ENCODE assay signal across 8 mouse cellular contexts in genomic region chr10:43171106-43171505, GRCm38 (mm10). TPM values are rescaled to one million over a fixed set of nuclear protein-coding genes. Genes with fewer than 3 reads are reported as not detected.
A peak's percentile ranks its signal among the peaks of the same experiment; 100 is the strongest.
DNase-seq lines count a peak whose midpoint lies in the region; ATAC-seq lines count a peak whose summit lies in the region.
"Had no signal": no experiment of that assay in that cellular context is flagged by ENCODE, and none has a peak within 500 bp of the region (broad histone marks: within the 10 kb centered on the region; RNA-seq: fewer than 3 reads in every experiment).

No protein-coding gene starts in this region.

- peak overlapping the region; percentile 59 for H3K27ac ChIP-seq in heart, embryonic 15.5 days
- H3K27ac ChIP-seq in midbrain, embryonic 12.5 days (replicated peaks), result no peak overlapping the region
- no peak overlapping the region for H3K27ac ChIP-seq in liver, embryonic 12.5 days

- WGBS in heart, embryonic 15.5 days, result 4% methylated on average over 8 of the region's 8 CpGs
- 2% methylated on average over 8 of the region's 8 CpGs for WGBS in midbrain, embryonic 12.5 days
- 4% methylated on average over 8 of the region's 8 CpGs for WGBS in liver, embryonic 12.5 days (ENCODE audit: insufficient replicate concordance)

- DNase-seq in R1 (ENCODE audit: low read depth, low spot score), result peak; percentile 12
- DNase-seq in embryo, embryonic 10 days (ENCODE audit: low spot score), result peak; percentile 66
- no peak for DNase-seq in adrenal gland, adult 2 months
- DNase-seq in thymus, postnatal 14 days, result no peak
- DNase-seq: kidney, adult 9 months had no signal

- peak overlapping the region; percentile 2; the same call in 1 of the 2 replicates for H3K9ac ChIP-seq in heart, embryonic 15.5 days
- H3K9ac ChIP-seq in midbrain, embryonic 12.5 days (replicated peaks), result peak overlapping the region; percentile 44
- H3K9ac ChIP-seq in liver, embryonic 12.5 days, result no peak overlapping the region

- no peaks in the 10 kb centered on the region for H3K36me3 ChIP-seq in heart, embryonic 15.5 days
- H3K36me3 ChIP-seq in midbrain, embryonic 12.5 days, result no peaks in the 10 kb centered on the region
- no peaks in the 10 kb centered on the region for H3K36me3 ChIP-seq in liver, embryonic 12.5 days

- peak overlapping the region; percentile 92 for H3K4me2 ChIP-seq in heart, embryonic 15.5 days
- H3K4me2 ChIP-seq in midbrain, embryonic 12.5 days (replicated peaks), result peak overlapping the region; percentile 77
- H3K4me2 ChIP-seq in liver, embryonic 12.5 days, result no peak overlapping the region

- H3K4me3 ChIP-seq in heart, embryonic 15.5 days, result peak overlapping the region; percentile 32
- peak overlapping the region; percentile 39 for H3K4me3 ChIP-seq in midbrain, embryonic 12.5 days
- H3K4me3 ChIP-seq in liver, embryonic 12.5 days, result no peak overlapping the region

- H3K9me3 ChIP-seq in heart, embryonic 15.5 days (replicated peaks), result no peaks in the 10 kb centered on the region
- H3K9me3 ChIP-seq in midbrain, embryonic 12.5 days, result no peaks in the 10 kb centered on the region
- no peaks in the 10 kb centered on the region for H3K9me3 ChIP-seq in liver, embryonic 12.5 days (replicated peaks)

- H3K27me3 ChIP-seq in heart, embryonic 15.5 days, result peaks cover 15% of the 10 kb centered on the region
- peaks cover 17% of the 10 kb centered on the region for H3K27me3 ChIP-seq in midbrain, embryonic 12.5 days
- H3K27me3 ChIP-seq in liver, embryonic 12.5 days (replicated peaks), result peaks cover 80% of the 10 kb centered on the region

- no peak for ATAC-seq in heart, embryonic 15.5 days (replicated peaks; ENCODE audit: insufficient number of reproducible peaks, insufficient read depth, low FRiP score, low read depth)
- ATAC-seq in midbrain, embryonic 12.5 days (ENCODE audit: low FRiP score, low read depth), result no peak
- no peak for ATAC-seq in liver, embryonic 12.5 days

- H3K4me1 ChIP-seq in heart, embryonic 15.5 days (replicated peaks), result peaks cover 21% of the 10 kb centered on the region
- H3K4me1 ChIP-seq in midbrain, embryonic 12.5 days, result peaks cover 39% of the 10 kb centered on the region
- 0 out of 2 replicates have a peak, but pooled peaks cover 9% of the 10 kb centered on the region for H3K4me1 ChIP-seq in liver, embryonic 12.5 days

RNA-seq across cellular contexts. Expression of gene Sobp, which starts 3.2 kb away (rescaled TPM):
- polyA plus RNA-seq in heart, embryonic 15.5 days (2015; fragmentation: Nextera tagmentation; extraction: Ambion mirVana), result 1.9 and 2.1 TPM in 2 replicates
- 9.2 and 11.9 TPM in 2 replicates for polyA plus RNA-seq in midbrain, embryonic 12.5 days (2016; fragmentation: Nextera tagmentation; extraction: Ambion mirVana)
- 1 to 10 TPM; 4.9 to 5.1 TPM for total RNA-seq in adrenal gland, adult 2 months (2021)
- polyA plus RNA-seq in adrenal gland, adult 2 months (2012; rRNA removed), result 5.1 and 5.4 TPM in 2 replicates
- polyA plus RNA-seq in liver, embryonic 12.5 days (2016; fragmentation: Nextera tagmentation; extraction: Ambion mirVana), result 0.04 and 0.16 TPM in 2 replicates

RNA-seq across cellular contexts. Expression of gene 9030612E09Rik, which starts 3.4 kb away (rescaled TPM):
- polyA plus RNA-seq in heart, embryonic 15.5 days (2015; fragmentation: Nextera tagmentation; extraction: Ambion mirVana), result 0.76 and 0.79 TPM in 2 replicates
- 1.9 and 2.2 TPM in 2 replicates for polyA plus RNA-seq in midbrain, embryonic 12.5 days (2016; fragmentation: Nextera tagmentation; extraction: Ambion mirVana)
- total RNA-seq in adrenal gland, adult 2 months (2021), result under 1 TPM; 0.26 to 0.35 TPM
- 0.51 and 0.73 TPM in 2 replicates for polyA plus RNA-seq in adrenal gland, adult 2 months (2012; rRNA removed)
- not detected in 2 replicates for polyA plus RNA-seq in liver, embryonic 12.5 days (2016; fragmentation: Nextera tagmentation; extraction: Ambion mirVana)

RNA-seq across cellular contexts. Expression of gene Pdss2, which starts 50.2 kb away (rescaled TPM):
- polyA plus RNA-seq in heart, embryonic 15.5 days (2015; fragmentation: Nextera tagmentation; extraction: Ambion mirVana), result 13.2 and 13.3 TPM in 2 replicates
- 15.9 and 17.3 TPM in 2 replicates for polyA plus RNA-seq in midbrain, embryonic 12.5 days (2016; fragmentation: Nextera tagmentation; extraction: Ambion mirVana)
- total RNA-seq in adrenal gland, adult 2 months (2021), result 10 to 100 TPM; 18.9 to 19.9 TPM
- polyA plus RNA-seq in adrenal gland, adult 2 months (2012; rRNA removed), result 25.8 and 26.7 TPM in 2 replicates
- 10.1 and 10.2 TPM in 2 replicates for polyA plus RNA-seq in liver, embryonic 12.5 days (2016; fragmentation: Nextera tagmentation; extraction: Ambion mirVana)

Comparison
In these comparisons a context has a peak if more than half of its experiments do, and no peak if none do; other contexts are left out.
1. DNase-seq: peak in R1 (single experiment) and embryo, embryonic 10 days (single experiment); none in adrenal gland, adult 2 months (single experiment) and thymus, postnatal 14 days (single experiment).